Mouse (Mus musculus) olfactory bulb, adult 2 months (tissue): ENCODE measurements at regions not wholly inside any gene's neighbourhood (a gene's known extent, or its start where the extent isn't known, plus 50 kb on each side); places are given as distances from the start of the nearest gene placed in this dataset.

Experiments
- CTCF ChIP-seq: fragments of 200-500 bp; IDR thresholded peaks from 2 replicates; pipeline ENCODE4 v1.5.1; 2012; ENCODE audit warnings: low read depth, mild to moderate bottlenecking, low read length, moderate library complexity; ENCODE audit not compliant: insufficient read depth
- POLR2A ChIP-seq: fragments of 200-500 bp; IDR thresholded peaks from 2 replicates; pipeline ENCODE4 v1.6.1; 2012; ENCODE audit warnings: mild to moderate bottlenecking, low read depth, low read length, moderate library complexity; ENCODE audit not compliant: insufficient read depth

GRCm38 (mm10) chr15:62082539-62082938 lies 1159.7 kb upstream of the A1bg start:
- no peak for TF ChIP-seq CTCF
- no peak for TF ChIP-seq POLR2A
